Mouse (Mus musculus) heart, embryonic 13.5 days (tissue): ENCODE results near the gene Cse1l. TPM values are rescaled to one million over a fixed set of nuclear protein-coding genes. Genes with fewer than 3 reads are reported as not detected.

Experiments
- ATAC-seq: fragments of 200-750 bp; cut with Nextera tagmentation; 2 replicates; pipeline ENCODE4 v1.8.0; 2017; ENCODE audit warnings: moderate TSS enrichment; ENCODE audit not compliant: insufficient number of reproducible peaks, low FRiP score, low TSS enrichment; ENCODE audit errors: extremely low read depth
- H3K27ac ChIP-seq: fragments of 300-500 bp; sonication (generic); replicated peaks from 2 replicates; pipeline ENCODE4 v1.5.1; 2015; ENCODE audit warnings: moderate library complexity, mild to moderate bottlenecking, inconsistent platforms
- H3K27me3 ChIP-seq: fragments of 300-500 bp; sonication (generic); replicated peaks from 2 replicates; pipeline ENCODE4 v1.6.1; 2015; ENCODE audit warnings: mild to moderate bottlenecking, inconsistent platforms
- H3K36me3 ChIP-seq: fragments of 300-500 bp; sonication (generic); 2 replicates; pipeline ENCODE4 v1.6.1; 2015; ENCODE audit warnings: mild to moderate bottlenecking, inconsistent platforms
- H3K4me1 ChIP-seq: fragments of 300-500 bp; sonication (generic); 2 replicates; pipeline ENCODE4 v1.6.1; 2015; ENCODE audit warnings: inconsistent platforms
- H3K4me2 ChIP-seq: fragments of 300-500 bp; sonication (generic); 2 replicates; pipeline ENCODE4 v1.6.1; 2015; ENCODE audit warnings: inconsistent platforms, mild to moderate bottlenecking, moderate library complexity
- H3K4me3 ChIP-seq: fragments of 300-500 bp; sonication (generic); 2 replicates; pipeline ENCODE4 v1.5.1; 2015; ENCODE audit warnings: moderate library complexity, mild to moderate bottlenecking, inconsistent platforms
- H3K9ac ChIP-seq: fragments of 300-500 bp; sonication (generic); 2 replicates; pipeline ENCODE4 v1.6.1; 2015; ENCODE audit warnings: inconsistent platforms, mild to moderate bottlenecking, moderate library complexity
- H3K9me3 ChIP-seq: fragments of 300-500 bp; sonication (generic); 2 replicates; pipeline ENCODE4 v1.6.1; 2016; ENCODE audit warnings: inconsistent platforms
- WGBS: fragments of 180-500 bp; shearing (Covaris S2); methylation state at CpG from one replicate; pipeline ENCODE4 v1.1.7; 2015; ENCODE audit warnings: mixed read lengths; 5-methylcytosine and 5-hydroxymethylcytosine counted together
- polyA plus RNA-seq: library from polyadenylated mRNA; unstranded; fragments of >200 nt; fragmentation: Nextera tagmentation; extraction: Ambion mirVana; gene quantifications from 2 replicates; pipeline ENCODE4 v1.2.1, GENCODE M21; 2015

Cse1l gene
- polyA plus RNA-seq, 1 experiment from 2014 or later = 88.7 TPM

GRCm38 (mm10) chr2:166903719-166904282 lies 2.0 kb upstream of the Cse1l start:
- Histone ChIP-seq H3K4me2 (no peak overlapping the region), H3K4me3 (no peak overlapping the region), H3K27ac (no peak overlapping the region), H3K9ac (no peak overlapping the region), H3K27me3 (no peaks in the 10 kb centered on the region), H3K9me3 (no peaks in the 10 kb centered on the region), H3K36me3 (peaks cover 5% of the 10 kb centered on the region), H3K4me1 (peaks cover 22% of the 10 kb centered on the region)
- 91% methylated on average over 6 of the region's 6 CpGs for WGBS
- no peak for ATAC-seq

- under 1% methylated on average over 28 of the region's 28 CpGs for WGBS
- no peaks in the 10 kb centered on the region for H3K27me3 ChIP-seq
- peak overlapping the region; percentile 81 for H3K4me3 ChIP-seq
- ATAC-seq = no peak
- H3K4me2 ChIP-seq = peak overlapping the region; percentile 86
- H3K27ac ChIP-seq = peak overlapping the region; percentile 99
- H3K36me3 ChIP-seq = peaks cover 12% of the 10 kb centered on the region
- peaks cover 33% of the 10 kb centered on the region for H3K4me1 ChIP-seq
- no peaks in the 10 kb centered on the region for H3K9me3 ChIP-seq
- peak overlapping the region; percentile 97 for H3K9ac ChIP-seq
Measured at GRCm38 (mm10) chr2:166906523-166907182, 813 bp downstream of the Cse1l start.

GRCm38 (mm10) chr2:166909729-166910128 lies 3.9 kb downstream of the Cse1l start:
- 61% methylated on average over 3 of the region's 3 CpGs for WGBS
- H3K4me2 ChIP-seq = no peak overlapping the region

GRCm38 (mm10) chr2:166910536-166910935 lies 4.7 kb downstream of the Cse1l start:
- H3K4me2 ChIP-seq = no peak overlapping the region
- no peak overlapping the region for H3K4me3 ChIP-seq
- no peaks in the 10 kb centered on the region for H3K27me3 ChIP-seq
- H3K9ac ChIP-seq = no peak overlapping the region
- no peak overlapping the region for H3K27ac ChIP-seq
- peaks cover 36% of the 10 kb centered on the region for H3K4me1 ChIP-seq
- 89% methylated on average over 8 of the region's 8 CpGs for WGBS
- H3K9me3 ChIP-seq = no peaks in the 10 kb centered on the region
- H3K36me3 ChIP-seq = peaks cover 14% of the 10 kb centered on the region
- no peak for ATAC-seq

More at GRCm38 (mm10) chr2:166909729-166910128, 3.9 kb downstream of the Cse1l start:
- Histone ChIP-seq H3K27ac (peak overlapping the region; percentile 12; the same call in 1 of the 2 replicates), H3K4me1 (peaks cover 42% of the 10 kb centered on the region), H3K9ac (no peak overlapping the region), H3K9me3 (no peaks in the 10 kb centered on the region), H3K4me3 (no peak overlapping the region), H3K27me3 (no peaks in the 10 kb centered on the region), H3K36me3 (peaks cover 14% of the 10 kb centered on the region)
- no peak for ATAC-seq

- H3K36me3 ChIP-seq = peaks cover 92% of the 10 kb centered on the region
- WGBS = 84% methylated on average over 2 of the region's 2 CpGs
- no peak overlapping the region for H3K4me2 ChIP-seq
- H3K9ac ChIP-seq = no peak overlapping the region
- no peaks in the 10 kb centered on the region for H3K9me3 ChIP-seq
- H3K27ac ChIP-seq = no peak overlapping the region
- no peaks in the 10 kb centered on the region for H3K4me1 ChIP-seq
- H3K4me3 ChIP-seq = no peak overlapping the region
- ATAC-seq = no peak
- no peaks in the 10 kb centered on the region for H3K27me3 ChIP-seq
Measured at GRCm38 (mm10) chr2:166923971-166924370, 18.1 kb downstream of the Cse1l start.

GRCm38 (mm10) chr2:166933943-166934342 lies 28.1 kb downstream of the Cse1l start:
- Histone ChIP-seq H3K9me3 (no peaks in the 10 kb centered on the region), H3K27ac (no peak overlapping the region), H3K4me3 (no peak overlapping the region), H3K27me3 (no peaks in the 10 kb centered on the region), H3K9ac (no peak overlapping the region), H3K36me3 (peaks cover 96% of the 10 kb centered on the region), H3K4me1 (peaks cover 5% of the 10 kb centered on the region), H3K4me2 (no peak overlapping the region)
- no peak for ATAC-seq
- WGBS = 87% methylated on average over 6 of the region's 6 CpGs

GRCm38 (mm10) chr2:166934416-166934815 lies 28.6 kb downstream of the Cse1l start:
- Histone ChIP-seq H3K36me3 (peaks cover 96% of the 10 kb centered on the region), H3K9me3 (no peaks in the 10 kb centered on the region), H3K4me2 (no peak overlapping the region), H3K9ac (no peak overlapping the region), H3K4me3 (no peak overlapping the region), H3K27me3 (no peaks in the 10 kb centered on the region), H3K4me1 (peaks cover 5% of the 10 kb centered on the region), H3K27ac (no peak overlapping the region)
- no peak for ATAC-seq
- 91% methylated on average over 5 of the region's 5 CpGs for WGBS

- no peaks in the 10 kb centered on the region for H3K9me3 ChIP-seq
- H3K4me1 ChIP-seq = peaks cover 5% of the 10 kb centered on the region
- WGBS = 93% methylated on average over 7 of the region's 7 CpGs
- no peak overlapping the region for H3K9ac ChIP-seq
- peaks cover 94% of the 10 kb centered on the region for H3K36me3 ChIP-seq
- no peak overlapping the region for H3K4me2 ChIP-seq
- no peak for ATAC-seq
- H3K27me3 ChIP-seq = no peaks in the 10 kb centered on the region
- H3K27ac ChIP-seq = no peak overlapping the region
- no peak overlapping the region for H3K4me3 ChIP-seq
Measured at GRCm38 (mm10) chr2:166935582-166935981, 29.7 kb downstream of the Cse1l start.

GRCm38 (mm10) chr2:166936166-166936565 lies 30.3 kb downstream of the Cse1l start:
- Histone ChIP-seq H3K4me1 (peaks cover 5% of the 10 kb centered on the region), H3K36me3 (peaks cover 94% of the 10 kb centered on the region), H3K9me3 (no peaks in the 10 kb centered on the region), H3K4me3 (no peak overlapping the region), H3K4me2 (no peak overlapping the region), H3K9ac (no peak overlapping the region), H3K27me3 (no peaks in the 10 kb centered on the region), H3K27ac (no peak overlapping the region)
- 85% methylated on average over 2 of the region's 2 CpGs for WGBS
- no peak for ATAC-seq

- H3K27ac ChIP-seq = no peak overlapping the region
- no peak overlapping the region for H3K4me2 ChIP-seq
- no peaks in the 10 kb centered on the region for H3K9me3 ChIP-seq
- no peak for ATAC-seq
- no peak overlapping the region for H3K4me3 ChIP-seq
- H3K4me1 ChIP-seq = peaks cover 6% of the 10 kb centered on the region; the same call in 1 of the 2 replicates
- peaks cover 96% of the 10 kb centered on the region for H3K36me3 ChIP-seq
- no peaks in the 10 kb centered on the region for H3K27me3 ChIP-seq
- 92% methylated on average over 2 of the region's 2 CpGs for WGBS
- no peak overlapping the region for H3K9ac ChIP-seq
Measured at GRCm38 (mm10) chr2:166943146-166943545, 37.3 kb downstream of the Cse1l start.

- 67% methylated on average over 1 of the region's 1 CpGs for WGBS
- Histone ChIP-seq H3K4me1 (peaks cover 6% of the 10 kb centered on the region; the same call in 1 of the 2 replicates), H3K9me3 (no peaks in the 10 kb centered on the region), H3K9ac (no peak overlapping the region), H3K27me3 (no peaks in the 10 kb centered on the region), H3K27ac (no peak overlapping the region), H3K4me2 (no peak overlapping the region), H3K4me3 (no peak overlapping the region), H3K36me3 (peaks cover 96% of the 10 kb centered on the region)
- no peak for ATAC-seq
Measured at GRCm38 (mm10) chr2:166944346-166944745, 38.5 kb downstream of the Cse1l start.

GRCm38 (mm10) chr2:166945456-166945855 lies 39.6 kb downstream of the Cse1l start:
- ATAC-seq = no peak
- 48% methylated on average over 4 of the region's 4 CpGs for WGBS

More at GRCm38 (mm10) chr2:166945456-166945855, 39.6 kb downstream of the Cse1l start:
- no peak overlapping the region for H3K4me3 ChIP-seq
- peaks cover 98% of the 10 kb centered on the region for H3K36me3 ChIP-seq
- no peaks in the 10 kb centered on the region for H3K9me3 ChIP-seq
- H3K4me1 ChIP-seq = peaks cover 6% of the 10 kb centered on the region; the same call in 1 of the 2 replicates
- no peak overlapping the region for H3K4me2 ChIP-seq
- H3K9ac ChIP-seq = no peak overlapping the region
- no peaks in the 10 kb centered on the region for H3K27me3 ChIP-seq
- no peak overlapping the region for H3K27ac ChIP-seq
